Mouse (Mus musculus) adrenal gland, postnatal 25 days (tissue): ENCODE measurements around the gene Csrnp3. TPM values are rescaled to one million over a fixed set of nuclear protein-coding genes. Genes with fewer than 3 reads are reported as not detected.

Experiments used
- DNase-seq: peaks from one replicate; pipeline ENCODE4 v3.0.0; 2021; ENCODE audit warnings: mixed read lengths
- total RNA-seq: library from RNA; stranded (reverse); gene quantifications from 2 replicates; pipeline ENCODE4 v1.2.3, GENCODE M21; 2021

Gene Csrnp3
- total RNA-seq, 1 experiment from 2014 or later, result 0.91 TPM

GRCm38 (mm10) chr2:65870919-65871582 is 25.5 kb downstream of the Csrnp3 start:
- no peak for DNase-seq

GRCm38 (mm10) chr2:65891590-65891989 is 46.0 kb downstream of the Csrnp3 start:
- DNase-seq, result no peak

GRCm38 (mm10) chr2:65893241-65893640 is 47.7 kb downstream of the Csrnp3 start:
- no peak for DNase-seq

- DNase-seq, result no peak
Observed at GRCm38 (mm10) chr2:65894299-65894698, 48.7 kb downstream of the Csrnp3 start.

GRCm38 (mm10) chr2:65896542-65896941 is 51.0 kb downstream of the Csrnp3 start:
- no peak for DNase-seq

- DNase-seq, result no peak
Observed at GRCm38 (mm10) chr2:65897084-65897483, 51.5 kb downstream of the Csrnp3 start.

- no peak for DNase-seq
Observed at GRCm38 (mm10) chr2:65899478-65899877, 53.9 kb downstream of the Csrnp3 start.

GRCm38 (mm10) chr2:65908526-65908925 is 63.0 kb downstream of the Csrnp3 start:
- DNase-seq, result no peak

GRCm38 (mm10) chr2:65909724-65910521 is 64.4 kb downstream of the Csrnp3 start:
- no peak for DNase-seq

- DNase-seq, result no peak
Observed at GRCm38 (mm10) chr2:65915994-65916393, 70.4 kb downstream of the Csrnp3 start.

GRCm38 (mm10) chr2:65920651-65921412 is 75.3 kb downstream of the Csrnp3 start:
- DNase-seq, result no peak

- DNase-seq, result no peak
Observed at GRCm38 (mm10) chr2:65925363-65925941, 79.9 kb downstream of the Csrnp3 start.

- no peak for DNase-seq
Observed at GRCm38 (mm10) chr2:65926935-65927708, 81.6 kb downstream of the Csrnp3 start.

GRCm38 (mm10) chr2:65929286-65929685 is 83.7 kb downstream of the Csrnp3 start:
- no peak for DNase-seq

GRCm38 (mm10) chr2:65929927-65930326 is 84.4 kb downstream of the Csrnp3 start:
- DNase-seq, result no peak

GRCm38 (mm10) chr2:65931313-65931712 is 85.7 kb downstream of the Csrnp3 start:
- no peak for DNase-seq

- DNase-seq, result peak; percentile 12
Observed at GRCm38 (mm10) chr2:65931841-65932311, 86.3 kb downstream of the Csrnp3 start.

- DNase-seq, result no peak
Observed at GRCm38 (mm10) chr2:65934099-65934498, 88.5 kb downstream of the Csrnp3 start.

GRCm38 (mm10) chr2:65938900-65939299 is 93.3 kb downstream of the Csrnp3 start:
- no peak for DNase-seq

GRCm38 (mm10) chr2:65940351-65940750 is 94.8 kb downstream of the Csrnp3 start:
- DNase-seq, result no peak

- no peak for DNase-seq
Observed at GRCm38 (mm10) chr2:65942346-65942745, 96.8 kb downstream of the Csrnp3 start.

GRCm38 (mm10) chr2:65948808-65949207 is 103.2 kb downstream of the Csrnp3 start:
- no peak for DNase-seq
